Mouse (Mus musculus): ENCODE measurements around the gene Kirrel. TPM values are rescaled to one million over a fixed set of nuclear protein-coding genes. Genes with fewer than 3 reads are reported as not detected.

Gene Kirrel
- polyA plus RNA-seq, 1 experiment from 2014 or later, result 12.0 TPM

- H3K4me1 ChIP-seq (ENCODE audit: control insufficient read depth, insufficient read depth, low read length), result no peaks in the 10 kb centered on the region
- DNase-seq (ENCODE audit: low spot score), result no peak
- H3K27me3 ChIP-seq (ENCODE audit: control insufficient read depth, insufficient read depth, low read length), result no peaks in the 10 kb centered on the region
- H3K36me3 ChIP-seq (replicated peaks; ENCODE audit: control insufficient read depth, insufficient read depth, low read depth, low read length), result peaks cover 17% of the 10 kb centered on the region
- no peak overlapping the region for H3K4me2 ChIP-seq (ENCODE audit: low read depth, low read length)
- no peak overlapping the region for H3K27ac ChIP-seq (replicated peaks; ENCODE audit: low read depth, low read length)
- H3K9me3 ChIP-seq (replicated peaks; ENCODE audit: control insufficient read depth, low read length), result no peaks in the 10 kb centered on the region
- no peak overlapping the region for H3K4me3 ChIP-seq (ENCODE audit: low read depth, low read length)
- ATAC-seq (replicated peaks; ENCODE audit: insufficient number of reproducible peaks, low FRiP score, low TSS enrichment, low read depth), result no peak
- 87% methylated on average over 4 of the region's 4 CpGs for WGBS
- no peak overlapping the region for H3K9ac ChIP-seq (replicated peaks; ENCODE audit: low read length)
Measured at GRCm38 (mm10) chr3:87079751-87080150, 94.8 kb downstream of the Kirrel start.

DNA sequence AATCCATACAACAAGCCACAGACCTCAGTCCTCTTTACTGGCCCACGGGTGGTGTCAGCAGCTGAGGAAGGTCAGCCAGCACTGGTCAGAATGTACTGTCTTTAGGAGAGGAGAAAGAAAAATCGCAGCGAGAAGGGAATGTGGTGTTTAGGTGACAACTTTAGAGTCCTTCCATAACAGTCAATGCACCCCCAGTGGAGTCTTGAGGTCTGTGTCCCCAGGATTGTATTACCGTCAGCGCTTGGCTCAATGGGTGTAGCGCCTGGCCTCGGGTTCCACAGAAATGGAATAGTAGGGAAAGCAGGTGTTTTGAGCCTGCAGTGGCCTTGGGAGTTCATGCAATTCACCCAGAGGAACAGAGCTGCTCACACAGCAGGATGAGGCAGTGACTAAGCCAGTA, 95.2 kb downstream of the Kirrel start:
- H3K4me1 ChIP-seq (ENCODE audit: control insufficient read depth, insufficient read depth, low read length), result no peaks in the 10 kb centered on the region
- peaks cover 13% of the 10 kb centered on the region for H3K36me3 ChIP-seq (replicated peaks; ENCODE audit: control insufficient read depth, insufficient read depth, low read depth, low read length)
- DNase-seq (ENCODE audit: low spot score) (no peak), ATAC-seq (replicated peaks; ENCODE audit: insufficient number of reproducible peaks, low FRiP score, low TSS enrichment, low read depth) (no peak)
- no peak overlapping the region for H3K27ac ChIP-seq (replicated peaks; ENCODE audit: low read depth, low read length)
- no peak overlapping the region for H3K4me3 ChIP-seq (ENCODE audit: low read depth, low read length)
- H3K27me3 ChIP-seq (ENCODE audit: control insufficient read depth, insufficient read depth, low read length), result no peaks in the 10 kb centered on the region
- H3K4me2 ChIP-seq (ENCODE audit: low read depth, low read length), result no peak overlapping the region
- H3K9ac ChIP-seq (replicated peaks; ENCODE audit: low read length), result no peak overlapping the region
- 91% methylated on average over 7 of the region's 7 CpGs for WGBS
- H3K9me3 ChIP-seq (replicated peaks; ENCODE audit: control insufficient read depth, low read length), result no peaks in the 10 kb centered on the region

- ATAC-seq (replicated peaks; ENCODE audit: insufficient number of reproducible peaks, low FRiP score, low TSS enrichment, low read depth), result 0 out of 2 replicates have a peak, but pooled peaks have one; percentile 39
- Histone ChIP-seq H3K27ac (replicated peaks; ENCODE audit: low read depth, low read length) (no peak overlapping the region), H3K4me3 (ENCODE audit: low read depth, low read length) (no peak overlapping the region), H3K9ac (replicated peaks; ENCODE audit: low read length) (no peak overlapping the region), H3K27me3 (ENCODE audit: control insufficient read depth, insufficient read depth, low read length) (no peaks in the 10 kb centered on the region), H3K36me3 (replicated peaks; ENCODE audit: control insufficient read depth, insufficient read depth, low read depth, low read length) (peaks cover 3% of the 10 kb centered on the region), H3K4me2 (ENCODE audit: low read depth, low read length) (no peak overlapping the region), H3K4me1 (ENCODE audit: control insufficient read depth, insufficient read depth, low read length) (no peaks in the 10 kb centered on the region), H3K9me3 (replicated peaks; ENCODE audit: control insufficient read depth, low read length) (no peaks in the 10 kb centered on the region)
- 52% methylated on average over 9 of the region's 9 CpGs for WGBS
- no peak for DNase-seq (ENCODE audit: low spot score)
Measured at GRCm38 (mm10) chr3:87077681-87078080, 96.9 kb downstream of the Kirrel start.

DNA sequence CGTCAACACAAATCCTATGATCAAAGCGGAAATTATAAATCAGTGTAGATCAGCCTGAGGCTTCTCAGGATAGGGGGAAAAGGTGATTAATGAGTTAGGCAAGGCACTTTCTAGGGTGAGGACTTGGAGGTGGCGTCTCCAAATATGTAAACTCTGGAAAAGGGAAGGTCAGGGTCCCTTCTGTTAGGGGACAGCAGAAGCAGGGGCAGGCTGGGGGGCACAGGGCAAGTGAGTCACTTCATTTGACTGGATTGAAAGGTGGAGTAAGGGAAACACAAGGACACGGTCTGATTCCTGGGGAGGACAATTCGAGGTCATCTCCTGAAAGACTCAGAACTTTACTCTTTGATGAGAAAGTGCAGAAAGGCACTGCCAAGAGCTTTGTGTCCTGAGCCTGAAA, 97.6 kb downstream of the Kirrel start:
- H3K27ac ChIP-seq (replicated peaks; ENCODE audit: low read depth, low read length), result no peak overlapping the region
- peaks cover 2% of the 10 kb centered on the region; the same call in 1 of the 2 replicates for H3K36me3 ChIP-seq (replicated peaks; ENCODE audit: control insufficient read depth, insufficient read depth, low read depth, low read length)
- ATAC-seq (replicated peaks; ENCODE audit: insufficient number of reproducible peaks, low FRiP score, low TSS enrichment, low read depth) (no peak), DNase-seq (ENCODE audit: low spot score) (no peak)
- 83% methylated on average over 5 of the region's 5 CpGs for whole genome bisulfite sequencing
- no peaks in the 10 kb centered on the region for H3K9me3 ChIP-seq (replicated peaks; ENCODE audit: control insufficient read depth, low read length)
- no peaks in the 10 kb centered on the region for H3K4me1 ChIP-seq (ENCODE audit: control insufficient read depth, insufficient read depth, low read length)
- H3K4me2 ChIP-seq (ENCODE audit: low read depth, low read length), result no peak overlapping the region
- no peaks in the 10 kb centered on the region for H3K27me3 ChIP-seq (ENCODE audit: control insufficient read depth, insufficient read depth, low read length)
- no peak overlapping the region for H3K9ac ChIP-seq (replicated peaks; ENCODE audit: low read length)
- H3K4me3 ChIP-seq (ENCODE audit: low read depth, low read length), result no peak overlapping the region

- H3K4me3 ChIP-seq (ENCODE audit: low read depth, low read length), result no peak overlapping the region
- H3K4me1 ChIP-seq (ENCODE audit: control insufficient read depth, insufficient read depth, low read length), result no peaks in the 10 kb centered on the region
- no peak for ATAC-seq (replicated peaks; ENCODE audit: insufficient number of reproducible peaks, low FRiP score, low TSS enrichment, low read depth)
- no peak overlapping the region for H3K9ac ChIP-seq (replicated peaks; ENCODE audit: low read length)
- no peaks in the 10 kb centered on the region for H3K27me3 ChIP-seq (ENCODE audit: control insufficient read depth, insufficient read depth, low read length)
- WGBS, result 84% methylated on average over 7 of the region's 7 CpGs
- H3K27ac ChIP-seq (replicated peaks; ENCODE audit: low read depth, low read length), result no peak overlapping the region
- H3K36me3 ChIP-seq (replicated peaks; ENCODE audit: control insufficient read depth, insufficient read depth, low read depth, low read length), result peaks cover 2% of the 10 kb centered on the region; the same call in 1 of the 2 replicates
- DNase-seq (ENCODE audit: low spot score), result no peak
- no peaks in the 10 kb centered on the region for H3K9me3 ChIP-seq (replicated peaks; ENCODE audit: control insufficient read depth, low read length)
- no peak overlapping the region for H3K4me2 ChIP-seq (ENCODE audit: low read depth, low read length)
Measured at GRCm38 (mm10) chr3:87076161-87076560, 98.4 kb downstream of the Kirrel start.

GRCm38 (mm10) chr3:87072612-87073515, 101.7 kb downstream of the Kirrel start:
- no peaks in the 10 kb centered on the region for H3K4me1 ChIP-seq (ENCODE audit: control insufficient read depth, insufficient read depth, low read length)
- DNase-seq (ENCODE audit: low spot score) (peak; percentile 48), ATAC-seq (replicated peaks; ENCODE audit: insufficient number of reproducible peaks, low FRiP score, low TSS enrichment, low read depth) (no peak)
- H3K4me3 ChIP-seq (ENCODE audit: low read depth, low read length), result no peak overlapping the region
- H3K9me3 ChIP-seq (replicated peaks; ENCODE audit: control insufficient read depth, low read length), result no peaks in the 10 kb centered on the region
- WGBS, result 27% methylated on average over 13 of the region's 13 CpGs
- H3K4me2 ChIP-seq (ENCODE audit: low read depth, low read length), result no peak overlapping the region
- no peaks in the 10 kb centered on the region for H3K36me3 ChIP-seq (replicated peaks; ENCODE audit: control insufficient read depth, insufficient read depth, low read depth, low read length)
- H3K27me3 ChIP-seq (ENCODE audit: control insufficient read depth, insufficient read depth, low read length), result no peaks in the 10 kb centered on the region
- no peak overlapping the region for H3K27ac ChIP-seq (replicated peaks; ENCODE audit: low read depth, low read length)
- no peak overlapping the region for H3K9ac ChIP-seq (replicated peaks; ENCODE audit: low read length)

- Histone ChIP-seq H3K36me3 (replicated peaks; ENCODE audit: control insufficient read depth, insufficient read depth, low read depth, low read length) (no peaks in the 10 kb centered on the region), H3K27me3 (ENCODE audit: control insufficient read depth, insufficient read depth, low read length) (no peaks in the 10 kb centered on the region), H3K4me1 (ENCODE audit: control insufficient read depth, insufficient read depth, low read length) (no peaks in the 10 kb centered on the region), H3K4me2 (ENCODE audit: low read depth, low read length) (no peak overlapping the region), H3K9ac (replicated peaks; ENCODE audit: low read length) (no peak overlapping the region), H3K9me3 (replicated peaks; ENCODE audit: control insufficient read depth, low read length) (no peaks in the 10 kb centered on the region), H3K27ac (replicated peaks; ENCODE audit: low read depth, low read length) (no peak overlapping the region), H3K4me3 (ENCODE audit: low read depth, low read length) (no peak overlapping the region)
- DNase-seq (ENCODE audit: low spot score) (no peak), ATAC-seq (replicated peaks; ENCODE audit: insufficient number of reproducible peaks, low FRiP score, low TSS enrichment, low read depth) (no peak)
- 62% methylated on average over 3 of the region's 3 CpGs for WGBS
Measured at GRCm38 (mm10) chr3:87072191-87072590, 102.4 kb downstream of the Kirrel start.

- Histone ChIP-seq H3K27ac (replicated peaks; ENCODE audit: low read depth, low read length) (no peak overlapping the region), H3K9me3 (replicated peaks; ENCODE audit: control insufficient read depth, low read length) (no peaks in the 10 kb centered on the region), H3K9ac (replicated peaks; ENCODE audit: low read length) (no peak overlapping the region), H3K4me3 (ENCODE audit: low read depth, low read length) (no peak overlapping the region), H3K4me1 (ENCODE audit: control insufficient read depth, insufficient read depth, low read length) (no peaks in the 10 kb centered on the region), H3K4me2 (ENCODE audit: low read depth, low read length) (no peak overlapping the region), H3K27me3 (ENCODE audit: control insufficient read depth, insufficient read depth, low read length) (no peaks in the 10 kb centered on the region), H3K36me3 (replicated peaks; ENCODE audit: control insufficient read depth, insufficient read depth, low read depth, low read length) (no peaks in the 10 kb centered on the region)
- DNase-seq (ENCODE audit: low spot score), result no peak
- ATAC-seq (replicated peaks; ENCODE audit: insufficient number of reproducible peaks, low FRiP score, low TSS enrichment, low read depth), result no peak
- WGBS, result 88% methylated on average over 8 of the region's 8 CpGs
Measured at GRCm38 (mm10) chr3:87067396-87067975, 107.1 kb downstream of the Kirrel start.
